Mouse (Mus musculus): Measurements from ENCODE around the gene Bcl11b. TPM values are rescaled to one million over a fixed set of nuclear protein-coding genes. Genes with fewer than 3 reads are reported as not detected.

Gene Bcl11b
- total RNA-seq, 2 experiments from 2014 or later = 54.4 to 71.5 TPM

DNA sequence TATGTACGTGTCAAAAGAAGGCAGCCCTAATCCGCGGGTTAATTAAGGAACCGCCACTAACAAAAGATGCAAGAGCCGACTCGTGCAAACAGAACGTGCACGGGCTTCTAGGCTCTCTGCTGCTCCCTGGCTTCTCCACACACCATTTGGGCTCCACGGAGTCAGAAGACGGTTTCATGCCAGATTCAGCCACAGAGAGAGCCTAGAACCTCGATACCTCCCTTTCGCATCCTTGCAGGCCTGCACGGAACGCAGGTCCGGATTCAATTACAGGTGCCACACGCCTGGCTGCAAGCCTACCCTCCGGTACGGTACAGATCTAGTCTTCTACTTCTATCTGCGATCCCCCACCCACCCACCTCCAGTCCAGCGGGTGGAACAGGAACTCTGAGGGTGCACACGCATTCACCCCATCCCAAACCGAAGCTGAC lies 26.8 kb downstream of the Bcl11b start:
- peak in 1 of 2 experiments; percentile 59 for DNase-seq (ENCODE audit: low spot score in 2 of 2)
- intact Hi-C loops (cut with DNase I) = no loop called here

DNA sequence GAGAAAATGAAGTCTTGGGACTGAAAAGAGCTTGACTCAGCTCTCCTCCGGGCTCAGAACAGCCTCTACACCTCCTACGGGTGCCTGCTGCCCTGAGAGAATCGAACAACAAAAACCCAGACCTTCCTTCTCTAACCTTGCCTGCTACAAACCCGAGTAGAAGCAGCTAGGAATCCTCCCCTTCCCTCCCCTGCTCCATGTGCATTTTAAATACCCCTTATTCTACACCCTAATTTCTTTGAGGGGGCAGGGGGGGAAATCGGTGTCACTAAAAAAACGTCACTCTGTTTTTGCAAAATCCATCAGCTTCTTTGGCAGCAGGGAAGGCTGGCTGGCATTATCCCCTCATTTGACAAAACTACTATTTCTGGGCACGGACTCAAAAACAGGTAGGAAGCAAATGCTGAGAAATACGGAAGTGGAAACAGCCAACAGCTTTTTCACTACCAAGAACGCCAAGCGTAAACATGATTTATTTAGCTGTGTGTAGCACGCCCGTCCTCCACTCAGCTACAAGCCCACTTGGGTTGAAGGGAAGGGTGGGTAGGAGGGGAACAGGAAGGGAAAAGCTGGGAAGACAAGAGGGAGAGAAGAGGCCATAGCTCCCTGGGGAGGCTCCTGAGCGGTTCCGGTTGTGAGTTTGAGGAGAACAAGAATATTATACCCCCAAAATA lies 27.4 kb downstream of the Bcl11b start:
- intact Hi-C loops (cut with DNase I) = no loop called here
- DNase-seq (ENCODE audit: low spot score in 2 of 2) = peak in 1 of 2 experiments; percentile 76

DNA sequence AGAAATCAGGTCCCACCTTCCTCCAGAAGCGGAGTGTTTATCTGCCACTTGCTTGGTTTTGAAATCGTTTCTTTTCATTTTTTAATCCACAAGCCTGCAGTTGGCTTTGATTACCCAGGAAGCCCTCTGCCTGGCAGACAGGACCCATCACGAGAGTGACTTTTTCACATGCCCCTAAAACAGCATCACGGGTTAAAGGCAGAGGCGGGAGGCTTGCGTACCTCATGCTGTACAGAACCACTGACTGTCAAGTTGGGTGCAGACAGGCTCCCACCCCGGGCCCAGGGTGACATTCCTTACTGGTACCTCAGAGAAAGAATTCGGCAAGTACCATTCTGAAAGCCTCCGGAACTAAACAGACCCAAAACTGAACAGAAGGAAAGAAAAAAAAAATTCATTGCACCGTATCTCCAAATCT lies 27.9 kb downstream of the Bcl11b start:
- intact Hi-C loops (cut with DNase I) = no loop called here
- no peak for DNase-seq (ENCODE audit: low spot score in 2 of 2)

DNA sequence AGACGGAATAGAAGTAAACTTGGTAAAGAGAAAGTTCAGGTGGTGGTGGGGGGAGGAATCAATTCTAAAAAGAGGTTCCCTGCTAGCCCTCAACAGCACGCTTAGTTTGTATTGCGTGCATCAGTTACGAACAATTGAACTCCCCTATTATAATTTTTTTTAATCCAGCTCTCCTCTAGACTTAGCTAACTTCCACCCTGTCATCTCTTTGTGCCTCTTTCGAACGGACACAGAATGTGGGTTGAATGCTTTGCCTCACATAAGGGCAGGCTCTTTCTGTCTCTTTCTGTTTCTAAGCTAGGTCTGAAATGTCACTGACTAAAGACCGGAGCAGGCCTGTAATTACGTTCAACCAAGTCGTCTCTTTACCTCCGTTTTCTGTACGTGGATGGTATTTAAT lies 28.9 kb downstream of the Bcl11b start:
- DNase-seq (ENCODE audit: low spot score in 2 of 2) = no peak
- intact Hi-C loops (cut with DNase I) = no loop called here

DNA sequence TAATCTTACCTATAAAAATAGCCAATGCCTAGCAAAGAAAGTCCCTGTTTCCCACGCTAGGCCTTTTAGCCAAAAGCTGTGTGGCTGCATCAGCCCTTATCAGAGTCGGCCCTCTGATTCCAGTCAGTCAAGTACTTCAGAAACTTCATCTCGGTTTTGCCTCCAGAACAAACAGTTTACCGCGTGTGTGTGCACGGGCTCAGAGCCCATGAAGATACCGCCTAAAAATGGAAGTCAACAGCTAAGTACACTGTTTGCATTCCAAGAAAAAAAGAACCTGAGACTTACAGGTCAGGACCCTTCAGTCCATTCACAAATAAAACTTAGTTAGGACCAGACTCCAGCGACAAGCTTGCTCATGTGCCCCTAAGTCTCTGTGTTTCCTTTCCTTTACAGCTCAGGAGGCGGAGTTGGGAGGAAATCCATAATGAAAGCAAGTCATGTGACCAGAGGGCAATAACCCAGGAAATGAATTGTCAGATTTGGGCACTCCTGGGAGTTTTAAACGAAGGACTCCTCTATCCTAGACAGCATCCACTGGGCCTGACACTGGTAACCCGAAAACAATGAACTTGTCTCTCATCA lies 29.8 kb downstream of the Bcl11b start:
- no peak for DNase-seq (ENCODE audit: low spot score in 2 of 2)
- intact Hi-C loops (cut with DNase I) = no loop called here

DNA sequence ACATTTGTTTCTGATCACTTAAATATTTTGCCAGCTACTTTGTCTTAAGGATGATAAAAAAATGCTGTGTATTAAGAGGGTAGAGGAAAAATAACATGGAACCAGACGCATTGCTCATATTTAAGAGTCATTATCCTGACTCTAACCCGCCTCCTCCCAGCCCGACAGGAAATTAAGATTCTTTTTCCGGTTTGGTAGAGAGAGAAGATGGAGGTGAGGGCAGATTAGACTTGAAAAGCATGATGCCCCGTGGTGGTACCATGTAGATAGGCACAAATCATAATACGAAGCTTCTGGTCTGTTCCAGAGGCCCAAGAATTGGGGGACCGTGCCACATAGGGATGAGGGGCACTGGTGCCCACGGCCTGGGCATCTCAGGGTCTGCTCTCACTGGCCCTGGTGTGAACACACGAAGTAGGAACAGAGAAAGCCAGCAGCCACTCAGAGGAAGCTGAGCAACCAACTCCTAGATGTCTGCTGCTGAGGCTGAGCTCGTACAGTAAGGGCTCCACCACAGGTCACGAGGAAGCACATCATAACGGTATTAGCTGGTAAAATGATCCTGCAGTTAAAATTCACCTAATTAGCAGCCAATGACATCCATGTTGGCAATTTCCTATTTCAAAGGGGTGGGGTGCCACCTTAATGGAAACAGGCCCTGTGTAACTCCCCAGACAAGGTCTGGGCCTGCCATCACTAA lies 32.2 kb downstream of the Bcl11b start:
- DNase-seq (ENCODE audit: low spot score in 2 of 2) = no peak
- intact Hi-C loops (cut with DNase I) = no loop called here

DNA sequence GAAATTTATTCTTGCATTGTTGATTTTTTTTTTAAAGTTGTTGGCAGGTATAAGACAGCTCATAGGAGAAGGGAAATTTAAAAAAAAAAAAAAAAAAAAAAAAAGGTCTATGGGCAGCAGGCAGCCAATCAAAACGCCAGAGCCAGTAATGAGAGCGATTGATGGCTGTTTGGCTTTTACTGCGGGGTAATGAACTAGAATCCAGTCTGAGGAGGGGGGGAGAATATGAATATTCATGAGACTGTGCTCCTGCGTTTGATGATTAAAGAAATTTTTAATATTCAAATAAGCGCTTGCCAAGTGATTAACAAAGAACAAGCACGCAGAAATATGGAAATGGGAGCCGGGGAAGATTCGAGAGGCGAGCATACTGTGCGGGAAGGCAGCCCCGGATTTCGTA lies 32.8 kb downstream of the Bcl11b start:
- intact Hi-C loops (cut with DNase I) = no loop called here
- DNase-seq (ENCODE audit: low spot score in 2 of 2) = no peak

DNA sequence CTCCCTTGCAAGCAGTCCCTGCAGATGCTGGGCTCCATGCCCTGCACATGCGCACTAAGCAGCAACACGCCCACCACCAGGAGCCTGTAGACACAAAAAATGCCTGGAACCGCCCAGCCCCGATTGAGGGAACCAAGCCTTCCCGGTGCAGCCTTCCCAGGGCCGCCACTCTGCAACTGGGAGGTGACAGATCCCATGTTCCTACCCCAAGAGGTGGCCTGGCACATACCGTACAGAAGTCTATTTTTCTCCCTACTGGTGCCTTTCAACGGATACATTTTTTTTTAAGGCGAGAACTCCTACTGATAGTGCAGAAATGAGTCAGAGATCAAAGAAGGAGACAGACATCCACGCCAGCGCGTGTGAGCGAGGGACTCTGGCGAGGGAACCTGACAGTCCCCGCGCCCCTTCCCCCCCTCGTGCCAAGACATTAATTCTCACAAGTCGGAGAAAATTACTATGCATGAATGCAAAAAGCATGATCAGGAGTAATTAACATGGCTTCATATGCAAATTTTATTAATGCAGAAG lies 33.5 kb downstream of the Bcl11b start:
- intact Hi-C loops (cut with DNase I) = no loop called here
- DNase-seq (ENCODE audit: low spot score in 2 of 2) = peak; percentile 71 to 82

DNA sequence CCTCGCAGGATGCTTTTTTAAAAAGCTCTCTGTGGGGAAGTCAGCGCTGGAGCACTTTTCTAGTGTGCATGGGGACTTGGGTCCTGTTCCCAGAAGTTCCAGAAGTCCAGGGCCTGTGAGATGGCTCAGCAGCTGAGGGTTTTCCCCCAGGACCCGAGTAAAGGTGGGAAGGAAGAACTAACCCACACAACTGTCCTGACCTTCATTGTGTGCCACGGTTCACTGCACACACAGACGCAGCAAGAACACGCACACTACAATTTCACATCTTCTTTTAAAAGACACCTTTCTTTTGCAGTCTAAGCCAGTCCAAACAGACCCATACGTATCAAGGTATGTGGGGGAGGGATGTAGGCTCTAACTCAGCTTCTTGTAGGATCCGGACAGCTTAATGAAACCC lies 34.3 kb downstream of the Bcl11b start:
- no peak for DNase-seq (ENCODE audit: low spot score in 2 of 2)
- intact Hi-C loops (cut with DNase I) = no loop called here

DNA sequence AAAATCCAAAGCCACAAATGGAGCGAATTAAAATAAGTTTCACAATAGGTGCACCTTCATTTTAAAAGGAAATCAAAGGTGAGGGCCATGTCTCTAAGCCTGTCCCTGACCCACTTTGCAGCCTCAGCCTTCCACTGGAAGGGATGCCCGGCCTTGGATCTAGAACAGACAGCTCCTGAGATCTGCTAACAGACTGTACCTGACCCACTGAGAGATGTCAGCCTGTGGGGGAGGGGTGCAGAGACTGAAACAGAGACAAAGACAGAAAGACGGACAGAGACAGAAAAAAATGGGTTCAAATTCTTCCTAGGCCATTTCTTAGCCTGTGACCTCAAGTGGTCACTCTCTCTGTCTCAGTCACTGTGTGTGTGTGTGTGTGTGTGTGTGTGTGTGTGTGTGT lies 35.1 kb downstream of the Bcl11b start:
- intact Hi-C loops (cut with DNase I) = no loop called here
- DNase-seq (ENCODE audit: low spot score in 2 of 2) = no peak

DNA sequence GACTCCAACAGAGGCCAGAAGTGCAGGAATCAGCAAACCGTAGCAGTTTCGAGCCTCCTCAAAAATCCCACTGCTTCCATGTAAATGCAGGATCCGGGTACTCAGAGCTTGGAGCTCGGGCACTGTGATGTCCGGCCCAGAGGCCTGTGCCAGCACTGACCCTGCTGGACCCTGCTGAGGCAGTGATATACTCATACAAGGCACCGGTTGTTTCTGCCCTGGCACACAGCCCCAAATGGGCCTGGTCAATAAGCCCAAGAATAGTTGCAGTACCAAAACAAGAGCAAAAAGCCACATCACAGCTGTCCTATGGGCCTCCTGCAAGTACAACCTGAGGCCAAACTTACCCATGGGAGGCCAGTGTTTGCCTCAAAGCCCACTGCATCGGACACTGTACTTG lies 36.4 kb downstream of the Bcl11b start:
- DNase-seq (ENCODE audit: low spot score in 2 of 2) = no peak
- intact Hi-C loops (cut with DNase I) = no loop called here

DNA sequence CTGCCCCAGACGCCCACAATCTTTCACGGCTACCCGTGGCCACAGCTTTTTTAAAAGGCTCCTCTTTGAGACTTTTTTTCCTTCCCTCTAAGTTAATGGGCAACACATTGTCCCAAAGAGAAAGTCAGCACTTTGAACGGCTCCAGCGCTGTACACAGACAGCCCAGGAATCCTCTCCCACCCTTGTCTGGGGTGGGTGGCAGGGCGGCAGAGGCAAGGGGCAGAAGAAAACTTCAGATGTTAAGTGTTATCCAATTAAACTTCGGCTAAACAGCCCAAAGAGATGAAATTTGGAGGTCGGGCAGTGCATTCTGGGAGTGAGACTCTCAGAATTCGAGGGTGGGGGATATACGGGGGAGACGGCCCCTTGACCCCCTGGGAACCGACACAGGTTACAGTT lies 38.3 kb downstream of the Bcl11b start:
- no peak for DNase-seq (ENCODE audit: low spot score in 2 of 2)
- intact Hi-C loops (cut with DNase I) = no loop called here

DNA sequence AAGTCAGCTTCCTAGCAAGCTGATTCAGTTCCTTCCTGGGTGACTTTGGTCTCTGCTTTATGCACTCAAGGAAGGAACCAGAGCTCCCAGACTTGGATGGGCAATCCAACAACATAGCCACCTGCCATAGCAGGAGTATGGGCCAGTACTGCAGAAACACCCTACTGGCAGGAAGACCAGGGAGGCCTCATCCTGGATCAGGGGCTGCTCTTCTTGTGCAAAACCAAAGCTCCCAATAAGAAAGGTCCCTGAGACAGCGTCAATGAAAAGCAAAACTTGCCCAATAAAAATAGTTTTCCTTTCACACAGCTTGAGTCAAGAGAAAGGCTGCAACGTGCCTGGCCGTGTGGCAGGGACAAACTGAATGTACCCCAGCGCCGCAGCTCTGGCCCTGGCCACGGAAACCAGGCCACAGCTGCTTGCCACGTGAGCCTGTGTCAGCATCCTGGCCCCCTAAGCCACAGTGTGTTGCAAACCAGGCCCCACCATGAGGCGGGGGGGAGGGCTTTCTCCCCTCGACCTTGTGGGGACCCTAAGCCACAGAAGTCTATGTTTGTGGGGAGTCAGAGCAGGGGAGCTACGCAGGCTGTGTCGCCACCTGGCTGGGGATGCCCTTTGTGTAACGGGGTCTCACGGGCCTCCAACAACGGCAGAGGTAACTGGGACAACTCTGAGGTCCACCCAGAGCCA lies 38.9 kb downstream of the Bcl11b start:
- intact Hi-C loops (cut with DNase I) = no loop called here

DNA sequence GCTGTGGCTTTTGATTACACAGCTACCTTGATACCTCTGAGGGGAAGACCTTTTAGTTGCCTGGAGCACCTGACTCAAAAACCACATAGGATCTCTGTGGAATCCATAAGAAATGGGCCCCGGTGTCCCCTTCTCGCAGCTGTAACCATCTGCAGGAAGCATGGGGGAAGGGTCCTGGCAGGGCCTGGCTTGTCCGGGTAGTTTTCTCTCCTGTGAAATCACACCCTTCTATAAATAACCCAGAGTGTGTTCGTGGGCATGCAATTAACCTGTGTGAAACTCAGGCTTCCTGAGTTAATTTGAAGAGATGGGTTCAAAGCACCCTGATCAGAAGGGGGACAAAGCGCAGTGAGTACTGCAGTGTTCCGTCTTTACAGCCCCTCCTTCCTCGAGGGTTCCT lies 40.5 kb downstream of the Bcl11b start:
- intact Hi-C loops (cut with DNase I) = no loop called here
- no peak for DNase-seq (ENCODE audit: low spot score in 2 of 2)

More for the DNA sequence above, 38.9 kb downstream of the Bcl11b start:
- no peak for DNase-seq (ENCODE audit: low spot score in 2 of 2)

DNA sequence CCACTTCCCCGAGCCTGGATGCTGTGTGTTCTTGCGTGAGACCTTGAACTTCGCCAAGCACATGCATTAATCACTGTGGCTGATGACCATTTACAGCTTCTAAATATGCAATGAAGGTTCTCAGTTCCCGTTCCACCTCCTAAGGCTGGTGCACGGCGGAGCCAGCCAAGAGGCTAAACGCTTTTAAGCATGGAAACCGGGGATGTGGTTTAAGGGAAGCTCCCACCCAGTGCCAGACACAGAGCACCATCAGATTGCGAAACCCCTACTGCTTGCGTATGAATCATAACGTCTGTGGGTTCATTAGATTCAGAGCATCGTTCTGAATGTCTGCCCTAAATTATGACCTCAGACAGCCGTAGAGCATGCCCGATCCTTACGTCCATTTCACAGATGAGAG lies 41.6 kb downstream of the Bcl11b start:
- DNase-seq (ENCODE audit: low spot score in 2 of 2) = no peak
- intact Hi-C loops (cut with DNase I) = no loop called here

DNA sequence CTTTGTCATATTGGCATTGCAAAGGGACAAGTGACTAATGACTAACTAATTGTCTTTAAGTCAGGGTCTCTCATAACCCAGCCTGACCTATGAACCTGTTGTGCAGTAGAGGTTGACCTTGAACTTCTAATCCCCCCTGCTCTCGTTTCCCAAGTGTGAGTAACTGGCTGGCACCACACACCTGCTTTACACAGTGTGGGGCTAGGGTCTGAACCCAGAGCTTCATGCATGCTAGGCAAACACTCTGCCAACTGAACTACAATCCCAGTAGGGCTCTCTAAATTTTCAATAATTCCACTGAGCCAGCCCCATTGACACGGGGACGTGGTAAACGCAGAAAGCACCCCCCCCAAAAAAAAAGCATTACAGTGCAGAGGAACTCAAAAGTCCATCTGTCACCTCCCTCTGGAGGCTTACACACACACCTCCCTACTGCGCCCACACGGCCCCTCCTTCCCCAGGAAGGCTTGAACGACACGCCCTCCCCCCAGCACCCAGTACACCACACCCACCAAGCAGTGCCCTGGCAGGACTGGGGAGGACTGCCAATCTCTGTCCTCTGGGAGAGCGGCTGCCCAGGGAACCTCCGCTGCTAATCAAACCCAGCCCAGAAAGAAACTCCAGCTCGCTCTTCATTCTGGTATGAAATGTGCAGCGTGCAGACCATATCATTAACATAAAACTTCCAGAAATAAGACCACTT lies 42.5 kb downstream of the Bcl11b start:
- intact Hi-C loops (cut with DNase I) = no loop called here
- DNase-seq (ENCODE audit: low spot score in 2 of 2) = peak in 1 of 2 experiments; percentile 42

DNA sequence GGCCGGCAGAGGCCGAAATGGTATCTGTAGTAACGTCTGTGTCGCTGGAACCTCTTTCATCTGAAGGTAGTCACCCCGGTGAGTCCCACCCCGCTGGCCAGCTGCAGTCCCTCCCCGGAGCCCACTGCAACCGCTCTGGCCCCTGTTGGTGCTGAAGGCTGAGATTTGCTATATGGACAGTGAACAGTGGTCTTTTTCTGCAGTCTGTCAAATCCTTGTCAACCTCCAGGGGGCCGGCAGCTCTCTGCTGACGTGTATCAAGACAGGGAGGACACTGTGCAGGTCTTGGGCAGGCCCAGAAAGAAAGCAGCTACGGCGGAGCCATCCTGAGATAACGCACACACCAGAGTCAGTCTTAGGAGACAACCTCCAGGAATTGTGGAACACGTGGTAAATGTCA lies 43.0 kb downstream of the Bcl11b start:
- DNase-seq (ENCODE audit: low spot score in 2 of 2) = no peak

DNA sequence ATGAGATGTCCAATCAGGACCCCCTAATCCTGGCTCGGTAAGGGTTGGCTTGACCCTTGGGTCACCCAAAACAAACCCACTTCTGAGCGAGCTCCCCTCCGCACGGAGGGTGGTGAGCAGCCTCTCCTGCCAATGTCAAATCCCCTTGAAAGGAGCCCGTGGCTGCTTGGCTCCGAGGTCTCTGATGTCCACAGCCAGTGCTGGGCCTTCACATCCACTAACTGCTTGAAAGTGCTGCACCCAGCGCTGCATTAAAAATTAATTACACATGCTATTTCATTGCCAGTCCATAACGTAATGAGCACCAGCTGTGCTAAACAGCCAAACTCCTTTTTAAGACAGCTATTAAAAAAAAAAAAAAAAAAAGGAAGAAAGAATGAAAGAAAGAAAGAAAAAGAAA lies 43.5 kb downstream of the Bcl11b start:
- intact Hi-C loops (cut with DNase I) = no loop called here
- DNase-seq (ENCODE audit: low spot score in 2 of 2) = no peak

More for the DNA sequence above, 43.0 kb downstream of the Bcl11b start:
- intact Hi-C loops (cut with DNase I) = no loop called here

DNA sequence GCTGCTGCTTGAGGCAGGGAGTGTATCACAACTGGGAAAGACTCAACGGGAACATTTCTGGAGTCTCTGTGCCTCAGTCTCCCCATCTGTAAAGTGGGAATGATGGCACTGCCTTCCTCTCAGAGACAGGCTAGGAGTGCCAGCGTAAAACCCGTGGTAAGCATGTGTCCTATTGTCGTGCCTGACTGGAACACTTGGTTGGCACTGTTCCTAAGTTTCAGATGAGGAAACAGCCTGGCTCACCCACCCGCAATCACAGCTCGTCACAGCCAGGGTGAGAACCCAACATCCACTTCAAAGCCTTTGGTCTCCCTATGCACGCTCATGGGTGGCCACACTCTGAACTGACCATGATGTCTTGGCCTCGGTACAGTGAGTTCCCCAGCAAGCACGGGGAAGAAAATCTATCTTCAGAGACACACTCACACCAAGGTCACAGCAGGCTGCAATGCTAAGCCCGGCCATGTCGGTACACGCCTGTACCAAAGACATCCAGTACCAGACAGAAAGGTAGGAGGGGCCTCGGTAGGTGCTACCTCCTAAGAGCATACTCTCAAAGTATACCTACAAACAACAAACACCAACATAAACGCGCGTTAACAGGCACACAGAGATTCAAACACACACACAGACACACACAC lies 50.2 kb downstream of the Bcl11b start:
- intact Hi-C loops (cut with DNase I) = no loop called here
- no peak for DNase-seq (ENCODE audit: low spot score in 2 of 2)

Data from left cerebral cortex, postnatal 25 days (tissue).